Mouse (Mus musculus): ENCODE measurements at regions not wholly inside any gene's neighbourhood (a gene's known extent, or its start where the extent isn't known, plus 50 kb on each side); places are given as distances from the start of the nearest gene placed in this dataset.

GRCm38 (mm10) chr9:31606936-31607335, 142.7 kb upstream of the Tmem45b start:
- Histone ChIP-seq H3K4me1 (ENCODE audit: insufficient read depth) (no peaks in the 10 kb centered on the region), H3K4me2 (ENCODE audit: low read depth, low read length) (no peak overlapping the region), H3K9ac (replicated peaks) (no peak overlapping the region), H3K36me3 (replicated peaks; ENCODE audit: insufficient read depth, low read length) (no peaks in the 10 kb centered on the region), H3K27me3 (ENCODE audit: insufficient read depth, low read length) (no peaks in the 10 kb centered on the region), H3K9me3 (ENCODE audit: low read length) (no peaks in the 10 kb centered on the region), H3K4me3 (ENCODE audit: low read depth, low read length) (no peak overlapping the region), H3K27ac (ENCODE audit: low read depth) (no peak overlapping the region)
- 81% methylated on average over 6 of the region's 6 CpGs for WGBS (ENCODE audit: insufficient replicate concordance)
- DNase-seq, result no peak
- ATAC-seq, result no peak
- TF ChIP-seq CTCF (IDR thresholded peaks at IDR 0.05; ENCODE audit: low read depth) (no peak), EP300 (IDR thresholded peaks at IDR 0.05; ENCODE audit: low read depth) (no peak)

- Histone ChIP-seq H3K4me3 (ENCODE audit: low read depth, low read length) (no peak overlapping the region), H3K9ac (replicated peaks) (no peak overlapping the region), H3K27ac (ENCODE audit: low read depth) (no peak overlapping the region), H3K27me3 (ENCODE audit: insufficient read depth, low read length) (no peaks in the 10 kb centered on the region), H3K4me1 (ENCODE audit: insufficient read depth) (no peaks in the 10 kb centered on the region), H3K4me2 (ENCODE audit: low read depth, low read length) (no peak overlapping the region), H3K9me3 (ENCODE audit: low read length) (no peaks in the 10 kb centered on the region), H3K36me3 (replicated peaks; ENCODE audit: insufficient read depth, low read length) (no peaks in the 10 kb centered on the region)
- ATAC-seq, result no peak
- TF ChIP-seq EP300 (IDR thresholded peaks at IDR 0.05; ENCODE audit: low read depth) (no peak), CTCF (IDR thresholded peaks at IDR 0.05; ENCODE audit: low read depth) (no peak)
- DNase-seq, result no peak
- 71% methylated on average over 6 of the region's 6 CpGs for WGBS (ENCODE audit: insufficient replicate concordance)
Measured at GRCm38 (mm10) chr9:31604497-31605090, 140.3 kb upstream of the Tmem45b start.

GRCm38 (mm10) chr9:31602707-31603106, 138.4 kb upstream of the Tmem45b start:
- H3K4me1 ChIP-seq (ENCODE audit: insufficient read depth), result no peaks in the 10 kb centered on the region
- ATAC-seq, result no peak

GRCm38 (mm10) chr9:31595096-31595495, 130.8 kb upstream of the Tmem45b start:
- ATAC-seq (no peak), DNase-seq (no peak)
- 66% methylated on average over 7 of the region's 7 CpGs for WGBS (ENCODE audit: insufficient replicate concordance)
- Histone ChIP-seq H3K36me3 (replicated peaks; ENCODE audit: insufficient read depth, low read length) (no peaks in the 10 kb centered on the region), H3K4me1 (ENCODE audit: insufficient read depth) (no peaks in the 10 kb centered on the region), H3K27ac (ENCODE audit: low read depth) (no peak overlapping the region), H3K27me3 (ENCODE audit: insufficient read depth, low read length) (no peaks in the 10 kb centered on the region), H3K4me2 (ENCODE audit: low read depth, low read length) (no peak overlapping the region), H3K9me3 (ENCODE audit: low read length) (no peaks in the 10 kb centered on the region), H3K9ac (replicated peaks) (no peak overlapping the region), H3K4me3 (ENCODE audit: low read depth, low read length) (no peak overlapping the region)
- no peak for TF ChIP-seq EP300 (IDR thresholded peaks at IDR 0.05; ENCODE audit: low read depth)
- no peak for TF ChIP-seq CTCF (IDR thresholded peaks at IDR 0.05; ENCODE audit: low read depth)

More at GRCm38 (mm10) chr9:31602707-31603106, 138.4 kb upstream of the Tmem45b start:
- Histone ChIP-seq H3K9me3 (ENCODE audit: low read length) (no peaks in the 10 kb centered on the region), H3K27ac (ENCODE audit: low read depth) (no peak overlapping the region), H3K9ac (replicated peaks) (no peak overlapping the region), H3K27me3 (ENCODE audit: insufficient read depth, low read length) (no peaks in the 10 kb centered on the region), H3K4me2 (ENCODE audit: low read depth, low read length) (no peak overlapping the region), H3K4me3 (ENCODE audit: low read depth, low read length) (no peak overlapping the region), H3K36me3 (replicated peaks; ENCODE audit: insufficient read depth, low read length) (no peaks in the 10 kb centered on the region)
- DNase-seq, result no peak
- 73% methylated on average over 4 of the region's 4 CpGs for WGBS (ENCODE audit: insufficient replicate concordance)
- TF ChIP-seq CTCF (IDR thresholded peaks at IDR 0.05; ENCODE audit: low read depth) (no peak), EP300 (IDR thresholded peaks at IDR 0.05; ENCODE audit: low read depth) (no peak)

GRCm38 (mm10) chr9:31587671-31588070, 123.4 kb upstream of the Tmem45b start:
- Histone ChIP-seq H3K9ac (replicated peaks) (no peak overlapping the region), H3K4me3 (ENCODE audit: low read depth, low read length) (no peak overlapping the region), H3K9me3 (ENCODE audit: low read length) (no peaks in the 10 kb centered on the region), H3K4me2 (ENCODE audit: low read depth, low read length) (no peak overlapping the region), H3K27ac (ENCODE audit: low read depth) (no peak overlapping the region), H3K4me1 (ENCODE audit: insufficient read depth) (no peaks in the 10 kb centered on the region), H3K27me3 (ENCODE audit: insufficient read depth, low read length) (no peaks in the 10 kb centered on the region), H3K36me3 (replicated peaks; ENCODE audit: insufficient read depth, low read length) (no peaks in the 10 kb centered on the region)
- ATAC-seq (no peak), DNase-seq (no peak)
- TF ChIP-seq CTCF (IDR thresholded peaks at IDR 0.05; ENCODE audit: low read depth) (no peak), EP300 (IDR thresholded peaks at IDR 0.05; ENCODE audit: low read depth) (no peak)

GRCm38 (mm10) chr9:31583983-31584382, 119.7 kb upstream of the Tmem45b start:
- H3K4me2 ChIP-seq (ENCODE audit: low read depth, low read length), result no peak overlapping the region
- H3K27me3 ChIP-seq (ENCODE audit: insufficient read depth, low read length), result no peaks in the 10 kb centered on the region
- no peak overlapping the region for H3K27ac ChIP-seq (ENCODE audit: low read depth)
- no peak overlapping the region for H3K4me3 ChIP-seq (ENCODE audit: low read depth, low read length)
- no peak for DNase-seq
- WGBS (ENCODE audit: insufficient replicate concordance), result 79% methylated on average over 10 of the region's 10 CpGs
- no peaks in the 10 kb centered on the region for H3K36me3 ChIP-seq (replicated peaks; ENCODE audit: insufficient read depth, low read length)
- TF ChIP-seq EP300 (IDR thresholded peaks at IDR 0.05; ENCODE audit: low read depth), result no peak
- no peak for TF ChIP-seq CTCF (IDR thresholded peaks at IDR 0.05; ENCODE audit: low read depth)
- H3K4me1 ChIP-seq (ENCODE audit: insufficient read depth), result no peaks in the 10 kb centered on the region
- no peak for ATAC-seq
- H3K9ac ChIP-seq (replicated peaks), result no peak overlapping the region
- H3K9me3 ChIP-seq (ENCODE audit: low read length), result no peaks in the 10 kb centered on the region

- no peaks in the 10 kb centered on the region for H3K9me3 ChIP-seq (ENCODE audit: low read length)
- H3K36me3 ChIP-seq (replicated peaks; ENCODE audit: insufficient read depth, low read length), result no peaks in the 10 kb centered on the region
- TF ChIP-seq CTCF (IDR thresholded peaks at IDR 0.05; ENCODE audit: low read depth) (no peak), EP300 (IDR thresholded peaks at IDR 0.05; ENCODE audit: low read depth) (no peak)
- WGBS (ENCODE audit: insufficient replicate concordance), result 68% methylated on average over 7 of the region's 7 CpGs
- H3K4me1 ChIP-seq (ENCODE audit: insufficient read depth), result no peaks in the 10 kb centered on the region
- DNase-seq (no peak), ATAC-seq (no peak)
- H3K27me3 ChIP-seq (ENCODE audit: insufficient read depth, low read length), result no peaks in the 10 kb centered on the region
- no peak overlapping the region for H3K9ac ChIP-seq (replicated peaks)
- no peak overlapping the region for H3K27ac ChIP-seq (ENCODE audit: low read depth)
- H3K4me2 ChIP-seq (ENCODE audit: low read depth, low read length), result no peak overlapping the region
- no peak overlapping the region for H3K4me3 ChIP-seq (ENCODE audit: low read depth, low read length)
Measured at GRCm38 (mm10) chr9:31582947-31583346, 118.7 kb upstream of the Tmem45b start.
